Mouse (Mus musculus): Measurements from ENCODE around the gene Sgk2. TPM values are rescaled to one million over a fixed set of nuclear protein-coding genes. Genes with fewer than 3 reads are reported as not detected.
"Not testable (repeated sequence)": the region's sequence is repeated elsewhere in the genome, so short reads cannot be mapped to it uniquely, and the experiment has no call there.

Sgk2 gene
- total RNA-seq, 2 experiments from 2014 or later: 0.12 to 0.43 TPM

DNA sequence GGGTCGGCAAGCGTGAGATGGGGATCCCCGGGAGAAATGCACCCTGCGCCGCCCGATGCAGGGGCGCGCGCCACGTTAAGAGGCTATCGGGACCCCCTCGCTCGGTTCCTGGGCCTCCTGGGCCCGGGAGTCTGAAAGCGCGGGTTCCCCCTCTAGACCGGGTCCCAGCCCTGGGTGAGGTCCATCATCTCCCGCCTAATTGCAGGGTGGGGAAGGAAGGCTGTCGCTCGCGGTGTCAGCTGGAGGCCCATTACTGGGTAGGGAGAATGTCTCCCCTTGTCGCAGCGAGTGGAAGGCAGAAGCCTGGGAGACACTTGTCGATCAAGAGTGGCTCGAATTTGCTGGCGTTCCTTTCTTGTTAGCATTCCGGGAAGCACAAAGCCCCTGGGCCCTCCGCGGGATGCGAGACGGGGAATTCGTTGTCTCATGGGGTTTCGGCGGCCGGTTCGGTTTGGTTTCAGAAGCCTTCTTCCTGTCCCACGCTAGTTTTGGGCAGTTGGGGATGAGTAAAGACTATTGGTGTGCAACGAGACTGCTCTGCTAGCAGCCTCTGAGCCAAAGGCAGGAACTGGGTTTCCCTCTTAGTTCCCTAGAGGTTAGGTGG is 67.9 kb downstream of the Sgk2 start:
- DNase-seq: peak; percentile 13 to 27
- intact Hi-C loops (cut with DNase I): loop anchor here (5.0 kb wide), 1 partner anchor 347 kb away; no protein-coding TSS in a partner anchor

DNA sequence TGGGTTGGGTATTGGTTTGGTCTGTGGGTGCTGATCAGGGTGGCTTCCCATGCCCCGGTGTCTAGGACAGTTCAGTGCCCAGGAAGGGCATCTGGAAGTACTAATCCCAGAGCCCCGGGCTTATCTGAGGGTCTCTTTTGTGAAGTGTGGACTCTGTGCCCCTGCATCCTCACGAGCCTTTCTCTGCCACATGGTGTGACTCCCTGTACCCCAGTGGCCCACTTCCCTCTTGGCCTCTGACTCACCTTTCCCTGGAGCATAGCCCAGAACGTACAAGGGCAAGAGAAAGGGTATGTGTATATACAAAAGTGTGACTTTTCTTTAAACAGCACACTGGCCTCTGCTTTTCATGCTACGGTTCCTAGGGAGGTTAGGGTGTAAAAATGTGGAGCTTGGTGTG is 68.6 kb downstream of the Sgk2 start:
- intact Hi-C loops (cut with DNase I): no loop called here
- DNase-seq: no peak

DNA sequence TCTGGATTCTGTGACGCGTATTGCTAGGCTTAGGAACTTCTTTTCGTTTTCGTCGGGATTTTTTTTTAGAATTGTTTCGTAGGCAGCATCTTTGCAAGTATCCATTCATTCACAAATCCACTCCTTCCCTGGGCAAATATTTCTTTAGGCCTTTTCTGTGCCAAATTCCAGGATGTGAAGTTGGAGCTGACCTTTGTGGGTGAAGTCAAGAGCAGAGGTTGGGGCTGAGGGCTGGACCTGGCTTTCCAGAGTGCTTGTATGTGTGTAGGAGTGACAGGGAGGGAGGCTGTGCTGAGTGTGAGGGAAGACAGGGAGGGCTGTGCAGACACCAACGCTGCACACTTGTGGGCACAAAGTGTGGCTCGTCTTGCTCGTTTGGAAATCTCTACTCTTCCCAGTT is 69.5 kb downstream of the Sgk2 start:
- intact Hi-C loops (cut with DNase I): no loop called here
- no peak for DNase-seq

DNA sequence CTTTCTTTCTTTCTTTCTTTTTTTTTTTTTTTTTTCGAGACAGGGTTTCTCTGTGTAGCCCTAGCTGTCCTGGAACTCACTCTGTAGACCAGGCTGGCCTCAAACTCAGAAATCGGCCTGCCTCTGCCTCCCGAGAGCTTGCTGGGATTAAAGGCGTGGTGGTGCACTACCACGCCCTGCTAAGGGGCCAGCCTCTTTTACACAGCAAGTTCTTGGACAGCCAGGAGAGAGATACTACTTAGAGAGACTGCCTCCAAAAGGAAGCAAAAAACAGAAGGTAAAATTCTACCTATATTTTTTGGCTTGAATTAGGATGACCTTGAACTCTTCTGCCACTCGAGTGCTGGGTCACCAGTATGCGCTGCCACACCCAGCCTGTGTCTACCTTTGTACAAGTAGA is 71.9 kb downstream of the Sgk2 start:
- DNase-seq; intact Hi-C loops (cut with DNase I): not testable (repeated sequence)

DNA sequence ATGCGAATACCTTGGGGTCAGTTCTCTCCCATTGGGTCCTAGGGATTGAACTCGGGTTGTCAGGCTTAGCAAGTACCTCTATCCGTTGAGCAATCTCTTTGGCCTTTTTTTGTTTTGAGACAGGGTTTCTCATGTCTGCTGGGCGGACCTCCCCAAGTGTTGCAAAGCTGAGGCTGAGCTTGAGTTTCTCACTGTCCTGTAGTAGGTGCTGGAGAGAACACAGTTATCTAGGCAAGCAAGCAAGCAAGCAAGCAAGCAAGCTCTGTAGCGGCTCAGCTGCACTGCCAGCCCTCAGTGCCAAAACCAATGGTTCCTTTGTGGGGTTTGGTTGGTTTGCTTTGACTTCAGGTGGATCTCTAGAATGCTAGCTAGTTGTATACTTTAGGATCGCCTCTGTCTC is 73.5 kb downstream of the Sgk2 start:
- intact Hi-C loops (cut with DNase I): no loop called here
- no peak for DNase-seq

DNA sequence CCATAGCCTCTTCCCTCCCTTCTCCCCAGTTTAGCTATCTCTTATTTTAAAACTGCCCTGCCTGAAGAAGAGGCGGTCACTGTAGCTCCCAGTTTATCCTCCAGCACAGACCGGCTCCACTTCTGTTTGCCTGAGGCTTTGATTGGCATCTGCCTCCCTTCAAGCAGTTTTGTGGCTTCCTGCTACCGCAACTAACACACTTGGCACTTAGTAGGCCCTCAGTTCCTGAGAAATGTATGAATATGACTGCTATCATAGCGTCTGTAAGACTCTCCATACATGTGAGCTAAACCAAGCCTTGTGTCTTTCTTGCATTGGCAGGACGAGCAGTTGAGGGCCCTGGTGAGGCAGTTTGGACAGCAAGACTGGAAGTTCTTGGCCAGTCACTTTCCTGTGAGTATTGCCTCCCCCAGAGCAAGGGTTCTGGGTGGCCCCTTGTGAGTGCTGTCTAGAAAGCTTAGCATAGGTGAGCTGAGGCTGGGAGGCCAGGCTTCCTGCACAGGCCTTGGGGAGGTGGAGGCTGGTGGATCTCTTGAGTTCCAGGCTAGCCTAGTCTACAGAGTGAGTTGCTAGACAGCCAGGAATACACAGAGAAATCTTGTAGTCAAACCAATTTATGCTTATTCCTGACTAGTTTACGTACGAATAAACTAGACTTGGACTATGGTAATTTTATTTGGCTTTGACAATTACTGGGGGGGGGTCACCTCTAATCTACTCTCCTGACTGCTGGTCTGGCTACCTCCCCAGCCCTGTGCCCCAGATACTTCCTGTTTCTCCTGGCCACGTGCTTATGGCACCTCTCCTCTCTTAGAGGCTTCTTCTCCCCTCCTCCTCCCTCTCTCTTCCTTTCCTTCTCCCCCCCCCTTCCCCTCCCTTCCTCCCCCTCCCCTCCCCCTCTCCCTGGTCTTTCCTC is 74.3 kb downstream of the Sgk2 start:
- intact Hi-C loops (cut with DNase I): no loop called here
- DNase-seq: no peak

DNA sequence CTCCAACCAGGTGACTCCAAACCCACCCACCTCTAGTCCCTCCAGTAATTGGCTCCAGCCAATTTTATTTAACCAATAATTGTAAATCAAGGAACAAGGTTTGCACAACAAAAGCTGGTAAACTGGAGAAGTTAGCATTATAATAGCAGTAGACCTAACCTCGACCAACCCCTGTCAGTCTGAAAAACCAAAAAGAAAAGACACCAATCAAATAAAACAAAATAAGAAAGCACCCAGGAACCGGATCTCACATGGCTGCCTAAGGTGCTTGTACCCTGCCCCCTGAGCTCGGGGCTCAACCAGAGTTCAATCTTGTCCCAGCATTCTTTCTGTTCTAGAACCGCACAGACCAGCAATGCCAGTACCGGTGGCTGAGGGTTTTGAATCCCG is 75.0 kb downstream of the Sgk2 start:
- no peak for DNase-seq
- intact Hi-C loops (cut with DNase I): no loop called here

Other genes starting within 250 kb of the Sgk2 start
- gene Srsf6, start 55.8 kb upstream of the Sgk2 start, total RNA-seq (2021): 100 to 1,000 TPM; 115 to 127 TPM
- not detected for gene L3mbtl1, start 43.9 kb upstream of the Sgk2 start, total RNA-seq (2021)
- gene Ift52, start 30.0 kb downstream of the Sgk2 start, total RNA-seq (2021): 10 to 100 TPM; 25.6 to 27.1 TPM
- gene Mybl2, start 67.4 kb downstream of the Sgk2 start, total RNA-seq (2021): 1 to 10 TPM; 4.6 to 5.4 TPM
- not detected for gene Gtsf1l, start 100.5 kb downstream of the Sgk2 start, total RNA-seq (2021)
- 1 to 10 TPM; 3.2 to 3.4 TPM for gene Tox2, start 215.8 kb downstream of the Sgk2 start, total RNA-seq (2021)

Data from heart, postnatal 10 days (tissue).